Mouse (Mus musculus) cerebellum, adult 8-10 months (tissue): ENCODE data around the gene Ddb2.

ENCODE experiments used
- DNase-seq: peaks from one replicate; pipeline ENCODE4 v3.0.0; 2022

Gene Ddb2

GRCm38 (mm10) chr2:91236601-91237510 is at the start of gene Ddb2:
Gene Ddb2 (minus strand): TSS chr2:91236982.
- peak; percentile 87 for DNase-seq

DNA sequence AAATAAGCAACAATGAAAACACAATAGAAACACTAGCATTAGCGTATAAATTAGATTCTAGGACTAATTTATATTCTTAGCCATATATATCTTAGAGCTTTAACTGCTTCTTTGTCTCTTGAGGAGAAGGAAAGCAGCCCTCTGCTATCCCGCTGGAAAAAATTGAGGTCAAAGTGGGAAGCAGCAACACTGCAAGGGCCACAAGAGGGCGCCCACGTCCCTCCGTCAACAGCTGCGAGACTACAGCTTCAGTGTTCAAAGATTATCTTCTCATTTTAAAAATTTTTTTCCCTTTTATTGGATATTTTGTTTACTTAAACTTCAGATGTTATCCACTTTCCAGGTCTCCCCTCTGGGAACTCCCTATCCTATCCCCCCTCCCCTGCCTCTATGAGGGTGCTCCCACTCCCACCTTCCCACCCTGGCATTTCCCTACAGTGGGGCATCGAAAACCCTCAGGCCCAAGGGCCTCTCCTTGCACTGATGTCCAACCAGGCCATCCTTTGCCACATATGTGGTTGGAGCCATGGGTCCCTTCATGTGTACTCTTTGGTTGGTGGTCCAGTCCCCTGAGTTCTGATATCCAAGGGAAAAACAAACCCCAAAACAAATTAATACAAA is 49.2 kb upstream of the Ddb2 start:
- DNase-seq = peak; percentile 86

GRCm38 (mm10) chr2:91284375-91285199 is 47.8 kb upstream of the Ddb2 start:
- peak; percentile 75 for DNase-seq

GRCm38 (mm10) chr2:91283972-91284371 is 47.2 kb upstream of the Ddb2 start:
- DNase-seq = peak; percentile 28

DNA sequence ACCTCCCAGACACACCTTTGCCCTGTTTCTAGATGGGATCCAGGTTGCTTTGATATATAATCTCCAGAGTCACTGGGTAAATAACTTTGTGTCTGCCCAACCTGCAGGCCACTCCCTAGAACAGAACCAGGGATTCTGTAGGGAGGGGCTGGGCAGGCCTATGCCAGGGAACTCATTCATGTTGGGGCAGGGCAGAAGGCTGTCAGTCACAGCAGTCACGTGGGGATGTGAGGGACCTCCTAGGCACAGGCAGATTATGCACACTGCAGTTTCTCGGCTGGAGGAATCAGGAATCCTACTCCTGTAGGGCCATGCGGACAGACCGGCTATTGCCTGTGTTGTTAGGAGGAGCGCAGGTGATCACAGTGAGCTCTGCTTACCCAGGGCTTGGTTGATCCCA is 44.6 kb upstream of the Ddb2 start:
- peak; percentile 16 for DNase-seq

- DNase-seq = no peak
These were observed 42.6 kb upstream of the Ddb2 start for GRCm38 (mm10) chr2:91279372-91279755.

- peak; percentile 54 for DNase-seq
These were observed 42.1 kb upstream of the Ddb2 start for GRCm38 (mm10) chr2:91278749-91279371.

DNA sequence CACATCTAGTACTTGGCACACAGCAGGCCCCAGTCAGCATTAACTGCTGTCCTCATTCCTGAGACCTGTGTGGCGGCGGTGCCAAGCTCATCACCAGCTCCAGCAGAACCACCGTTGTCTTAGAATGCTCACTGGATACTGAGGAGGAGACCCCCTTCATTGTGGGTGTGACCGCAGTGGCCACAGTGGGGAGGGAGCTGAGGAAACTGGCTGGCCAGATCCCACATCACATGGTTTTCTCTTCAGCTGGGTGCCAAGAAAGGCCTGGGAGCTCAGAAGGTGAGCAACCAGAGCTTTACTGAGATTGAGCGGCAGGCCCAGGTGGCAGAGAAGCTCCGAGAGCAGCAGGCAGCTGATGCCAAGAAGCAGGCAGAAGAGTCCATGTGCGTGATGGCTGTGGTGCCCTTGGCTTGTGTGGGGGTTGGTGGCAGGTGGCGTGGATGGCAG is 32.9 kb upstream of the Ddb2 start:
- DNase-seq = peak; percentile 70

GRCm38 (mm10) chr2:91268706-91269105 is 31.9 kb upstream of the Ddb2 start:
- no peak for DNase-seq

- no peak for DNase-seq
These were observed 31.3 kb upstream of the Ddb2 start for GRCm38 (mm10) chr2:91268042-91268441.

GRCm38 (mm10) chr2:91264711-91265681 is 28.2 kb upstream of the Ddb2 start, which contains the start of gene Arfgap2:
Gene Arfgap2 (plus strand): TSS chr2:91264974.
- peak; percentile 98 for DNase-seq

DNA sequence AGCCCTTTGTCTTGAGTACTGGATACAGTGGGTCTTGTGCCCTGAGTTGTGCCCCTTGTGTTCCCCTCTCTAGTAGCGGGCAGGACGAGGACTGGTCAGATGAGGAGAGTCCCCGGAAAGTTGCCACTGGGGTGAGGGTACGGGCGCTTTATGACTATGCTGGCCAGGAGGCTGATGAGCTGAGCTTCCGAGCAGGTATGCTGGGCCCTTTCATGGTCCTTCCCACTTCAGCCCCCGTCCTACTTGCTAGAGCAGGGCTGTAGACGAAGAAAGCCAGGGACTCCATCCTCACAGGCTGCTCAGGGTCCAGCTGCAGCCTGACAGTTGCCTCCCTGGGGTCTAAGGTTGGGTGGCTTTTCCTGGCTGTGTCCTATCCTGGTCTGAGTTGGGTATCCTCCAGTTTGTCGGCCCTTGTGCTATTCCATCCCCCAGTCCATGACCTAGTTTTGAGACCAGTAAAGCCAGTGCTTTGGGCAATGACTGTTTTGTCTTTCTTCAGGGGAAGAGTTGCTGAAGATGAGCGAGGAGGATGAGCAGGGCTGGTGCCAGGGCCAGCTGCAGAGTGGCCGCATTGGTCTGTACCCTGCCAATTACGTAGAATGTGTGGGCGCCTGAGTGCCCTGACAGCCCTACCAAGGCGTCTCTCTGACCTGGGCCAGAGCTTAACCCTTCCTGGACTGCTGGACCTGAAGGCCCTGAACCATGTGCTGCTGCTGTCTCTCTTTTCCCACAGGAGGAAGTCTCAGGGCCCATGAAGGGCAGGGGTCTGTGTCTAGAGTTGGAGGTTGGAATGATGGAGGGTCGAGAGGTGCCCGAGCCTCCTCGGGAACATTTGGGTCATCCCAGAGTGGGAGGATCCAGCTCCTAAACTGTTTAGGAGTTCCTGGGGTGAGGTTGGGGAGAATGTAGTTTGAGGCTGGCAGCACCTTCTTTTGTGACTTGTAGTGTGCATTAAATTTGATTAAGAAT is 27.2 kb upstream of the Ddb2 start:
- peak; percentile 37 for DNase-seq

GRCm38 (mm10) chr2:91259493-91259892 is 22.7 kb upstream of the Ddb2 start:
- DNase-seq = no peak

DNA sequence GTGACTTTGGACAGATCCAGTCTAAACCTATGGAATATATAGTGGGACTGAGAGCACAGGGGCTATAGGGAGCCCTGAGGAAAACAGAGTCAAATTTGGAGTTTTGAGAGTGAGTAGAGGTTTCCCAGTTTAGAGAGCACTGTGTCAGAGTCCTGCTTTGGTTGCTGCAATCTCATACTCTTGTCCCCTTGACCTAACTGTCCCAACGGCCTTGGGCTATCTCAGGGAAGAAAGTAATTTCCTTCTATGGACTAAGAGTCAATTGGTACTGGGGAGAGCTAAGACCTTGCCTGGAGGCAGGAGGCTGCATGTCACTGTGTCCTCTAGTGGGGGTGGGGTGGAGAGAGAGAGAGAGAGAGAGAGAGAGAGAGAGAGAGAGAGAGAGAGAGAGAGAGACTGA is 22.0 kb upstream of the Ddb2 start:
- DNase-seq = no peak

- DNase-seq = no peak
These were observed 21.3 kb upstream of the Ddb2 start for GRCm38 (mm10) chr2:91258054-91258453.

DNA sequence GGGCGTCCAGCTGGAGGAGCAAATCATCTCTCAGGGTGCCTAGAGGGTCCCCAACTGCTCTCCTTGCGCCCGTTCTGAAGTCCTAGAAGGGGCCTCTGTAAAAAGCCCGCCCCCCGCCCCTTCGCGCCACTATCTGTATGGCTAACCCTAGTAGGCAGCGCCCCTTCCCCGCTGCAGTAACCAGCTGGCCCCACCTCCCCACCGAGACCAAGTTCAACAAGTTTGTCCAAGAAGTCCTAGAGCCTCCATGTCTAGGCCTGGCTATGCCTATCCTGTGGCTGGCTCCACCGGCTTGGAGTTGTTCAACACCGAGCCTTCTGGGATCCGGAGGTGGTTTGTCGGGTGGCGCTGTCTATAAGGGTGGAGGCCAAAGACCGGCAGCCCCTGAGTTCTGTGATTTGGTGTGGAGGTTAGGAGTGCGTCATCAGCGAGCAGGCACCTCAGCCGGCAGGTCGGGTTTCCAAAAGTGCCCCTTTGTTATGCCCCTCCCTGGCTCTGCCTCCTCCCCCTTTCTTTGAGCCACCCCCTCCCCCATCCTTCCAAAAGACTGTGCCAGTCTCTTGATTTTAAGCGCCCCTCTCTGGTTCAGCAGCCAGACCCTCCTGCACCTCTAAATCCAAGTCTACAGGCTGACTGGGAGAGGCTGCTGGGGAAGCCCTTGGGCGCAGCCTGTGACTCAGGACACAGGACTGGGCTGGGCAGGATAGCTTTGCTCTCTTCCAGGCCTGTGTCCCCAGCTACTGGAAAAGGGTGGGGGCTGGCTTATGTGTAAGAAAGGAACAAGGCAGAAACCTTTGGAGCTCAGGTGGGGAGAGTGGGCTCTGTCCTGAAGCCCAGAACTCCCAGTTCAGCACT is 20.6 kb upstream of the Ddb2 start:
- no peak for DNase-seq

- DNase-seq = peak; percentile 76
These were observed 19.7 kb upstream of the Ddb2 start for GRCm38 (mm10) chr2:91256256-91257125.

GRCm38 (mm10) chr2:91255661-91256150 is 18.9 kb upstream of the Ddb2 start, which contains the start of gene Pacsin3:
Gene Pacsin3 (plus strand): TSS chr2:91255954.
- peak; percentile 62 for DNase-seq
